Mouse (Mus musculus): ENCODE measurements around the gene Zfp629.

DNA sequence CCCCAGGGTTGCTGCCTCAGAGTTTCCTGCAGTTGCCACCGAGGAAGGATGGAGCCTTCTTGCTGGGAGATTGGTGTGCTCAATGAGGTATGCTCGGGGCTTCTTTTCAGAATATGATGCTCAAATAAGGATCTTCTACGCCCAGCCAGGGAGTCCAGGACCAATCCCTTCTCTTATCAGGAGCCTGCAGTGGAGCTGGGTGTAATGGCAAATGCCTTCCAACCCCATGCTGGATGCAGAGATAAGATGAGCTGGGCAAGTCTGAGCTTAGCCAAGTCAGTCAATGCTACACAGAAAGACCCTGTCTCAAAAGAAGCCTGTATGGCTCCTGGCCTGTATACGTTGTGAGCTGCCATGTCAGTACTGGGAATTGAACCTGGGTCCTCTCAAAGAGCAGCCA lies 10.9 kb upstream of the Zfp629 start:
- TF ChIP-seq CTCF (IDR thresholded peaks at IDR 0.05; ENCODE audit: low read depth, low read length) (no peak), GATA1 (IDR thresholded peaks at IDR 0.05; ENCODE audit: borderline replicate concordance, low read length) (no peak), TAL1 (conservative IDR thresholded peaks at IDR 0.05; ENCODE audit: low read depth, low read length) (peak; percentile 87)
